Mouse (Mus musculus) heart, adult 9 months (tissue): ENCODE measurements around the gene Icam1.

Experiments used
- DNase-seq, 2 experiments: peaks; one replicate each; pipeline ENCODE4 v3.0.0; 2022; ENCODE audit warnings: low spot score in 2 of 2

Icam1 gene

DNA sequence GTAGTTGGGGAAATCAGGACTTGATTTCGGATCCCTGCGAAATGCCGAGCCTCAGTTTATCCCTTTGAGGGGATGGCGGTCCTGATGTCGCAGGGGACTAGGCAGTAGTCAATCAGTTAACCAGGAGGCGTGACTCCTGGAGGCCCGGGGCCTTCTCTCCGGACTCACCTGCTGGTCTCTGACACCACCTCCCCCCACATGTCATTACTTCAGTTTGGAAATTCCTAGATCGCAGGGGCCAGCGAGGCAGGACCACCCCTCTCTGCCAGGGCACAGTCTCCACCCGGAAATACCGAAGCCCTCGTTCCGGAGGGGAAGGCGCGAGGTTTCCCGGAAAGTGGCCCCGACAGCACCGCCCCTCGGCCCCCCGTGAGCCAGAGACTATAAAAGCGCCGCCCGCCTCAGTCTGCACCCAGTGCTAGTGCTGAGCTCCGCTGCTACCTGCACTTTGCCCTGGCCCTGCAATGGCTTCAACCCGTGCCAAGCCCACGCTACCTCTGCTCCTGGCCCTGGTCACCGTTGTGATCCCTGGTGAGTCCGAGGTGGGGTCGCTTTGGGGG is at the start of gene Icam1:
Icam1 (plus strand) TSS at position 415 of the 560 bp plus-strand sequence.
- peak; percentile 82 to 83 for DNase-seq

DNA sequence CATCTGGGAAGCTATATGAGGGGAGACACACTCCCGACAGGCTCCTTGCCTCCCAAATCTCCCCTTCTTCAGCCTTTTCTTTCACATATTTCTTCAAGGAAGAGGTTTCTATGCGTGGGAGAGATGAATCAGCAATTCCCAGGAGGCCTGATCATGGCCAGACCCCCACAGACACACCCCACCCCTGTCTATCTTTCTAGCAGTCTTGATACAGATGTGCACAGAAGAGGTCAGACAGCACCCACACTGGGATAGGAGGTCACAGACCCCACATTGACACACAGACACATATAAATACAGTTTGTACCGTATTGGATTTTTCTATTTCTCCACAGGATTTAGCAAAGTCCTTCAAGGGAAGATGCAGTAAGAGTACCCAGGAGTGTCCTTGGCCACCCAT is 49.8 kb upstream of the Icam1 start:
- DNase-seq: no peak

DNA sequence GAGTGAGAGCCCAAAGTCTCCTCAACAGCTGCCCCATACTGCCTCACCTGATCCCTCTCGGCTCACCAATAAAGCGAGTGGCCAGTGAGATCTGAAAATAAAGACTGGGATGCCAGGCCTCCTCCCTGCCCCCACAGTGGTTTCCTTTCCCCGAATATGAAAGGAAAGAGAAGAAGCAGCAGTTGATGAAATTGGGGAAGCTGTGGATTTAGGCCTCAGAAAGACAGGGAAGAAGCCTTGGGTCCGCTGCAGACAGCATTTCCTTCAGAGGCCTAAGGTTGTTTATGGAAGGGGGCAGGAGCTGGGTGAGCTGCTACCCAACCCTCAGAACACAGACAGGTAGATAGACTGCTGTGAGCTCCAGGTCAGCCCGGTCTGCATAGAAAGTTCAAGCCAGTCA is 49.0 kb upstream of the Icam1 start:
- DNase-seq: no peak

DNA sequence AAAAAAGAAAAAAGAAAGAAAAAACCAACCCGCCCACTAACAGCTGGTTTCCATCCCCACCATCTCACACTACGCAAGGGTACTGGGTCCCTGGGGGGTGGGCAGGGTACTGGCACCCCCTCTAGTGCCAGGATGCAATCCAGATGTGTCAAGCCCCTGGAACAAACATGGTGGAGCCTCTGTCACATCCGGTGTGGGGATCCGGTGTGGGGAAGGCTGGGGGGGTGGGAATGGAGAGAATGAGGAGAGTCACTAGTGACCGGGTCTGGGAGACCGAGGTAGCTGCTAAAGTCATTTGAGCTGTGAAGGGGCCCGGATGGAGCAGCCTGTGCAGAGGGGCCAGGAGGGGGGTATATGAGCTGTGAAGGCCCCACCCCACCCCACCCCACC is 44.0 kb upstream of the Icam1 start:
- peak; percentile 59 to 69 for DNase-seq

DNA sequence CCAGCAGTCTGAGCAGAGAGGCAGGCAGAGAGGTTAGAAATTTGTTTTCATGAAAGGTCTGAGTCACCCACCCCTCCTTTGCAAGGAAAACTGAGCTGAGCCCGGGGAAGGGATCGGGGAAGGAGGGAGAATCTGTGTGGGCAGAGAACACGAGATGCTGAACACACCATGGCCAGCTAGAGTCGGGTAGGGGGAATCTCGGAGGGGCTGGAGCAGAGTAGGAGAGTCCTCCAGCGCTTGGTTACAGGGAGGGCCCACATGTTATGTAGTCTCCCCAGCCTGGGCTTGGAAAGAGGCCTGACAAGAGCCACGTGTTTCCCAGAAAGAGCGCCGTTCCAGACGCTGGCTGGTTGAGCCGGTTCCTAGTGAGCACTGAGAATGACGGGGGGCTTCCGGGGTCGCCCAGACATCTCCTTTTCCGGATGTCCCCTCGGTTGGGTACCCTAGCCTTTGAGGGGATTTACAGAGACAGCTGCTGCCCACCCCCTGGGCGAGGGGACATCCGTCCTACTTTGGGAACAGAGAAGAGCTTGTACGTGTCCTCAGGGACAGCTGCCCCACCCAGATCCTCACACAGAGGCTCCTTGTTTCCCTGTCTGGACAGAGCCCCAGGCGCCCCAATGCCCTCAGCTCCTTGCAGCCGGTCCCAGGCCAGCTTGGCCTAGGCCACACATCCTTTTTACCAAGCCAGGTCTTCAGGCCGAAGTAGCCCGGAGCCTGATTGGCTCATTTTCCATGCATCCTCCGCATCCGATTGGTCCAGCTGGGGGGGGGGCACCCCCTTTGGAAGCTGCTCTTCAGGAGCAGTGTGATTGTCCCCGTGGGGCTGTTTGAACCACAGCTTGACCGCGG is 43.4 kb upstream of the Icam1 start:
- peak; percentile 72 to 78 for DNase-seq

DNA sequence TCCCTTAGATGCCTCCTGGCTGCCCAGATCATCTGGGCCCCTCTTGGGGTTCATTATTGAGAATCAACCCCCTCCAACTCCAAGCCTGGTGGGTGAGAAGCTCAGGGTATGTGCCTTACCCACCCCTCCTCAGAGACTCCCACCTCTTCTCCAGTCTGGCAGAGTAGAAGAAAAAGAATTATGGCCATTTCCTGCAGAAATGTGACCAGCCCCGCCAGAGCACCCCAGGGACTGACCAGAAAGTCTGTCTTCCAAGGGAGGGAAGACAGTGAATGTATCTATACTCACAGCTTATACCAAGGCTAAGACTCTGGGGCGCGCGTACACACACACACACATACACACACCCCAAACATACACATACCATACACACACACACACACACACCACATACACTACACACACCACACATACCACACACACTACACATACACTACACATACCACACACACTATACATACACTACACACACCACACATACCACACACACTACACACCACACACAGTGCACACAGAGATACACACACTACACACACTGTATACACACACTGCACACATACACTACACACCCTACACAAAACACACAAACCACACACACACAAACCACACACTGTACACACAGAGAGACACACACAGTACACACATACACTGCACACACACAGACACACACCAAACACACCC is 42.6 kb upstream of the Icam1 start:
- no peak for DNase-seq

DNA sequence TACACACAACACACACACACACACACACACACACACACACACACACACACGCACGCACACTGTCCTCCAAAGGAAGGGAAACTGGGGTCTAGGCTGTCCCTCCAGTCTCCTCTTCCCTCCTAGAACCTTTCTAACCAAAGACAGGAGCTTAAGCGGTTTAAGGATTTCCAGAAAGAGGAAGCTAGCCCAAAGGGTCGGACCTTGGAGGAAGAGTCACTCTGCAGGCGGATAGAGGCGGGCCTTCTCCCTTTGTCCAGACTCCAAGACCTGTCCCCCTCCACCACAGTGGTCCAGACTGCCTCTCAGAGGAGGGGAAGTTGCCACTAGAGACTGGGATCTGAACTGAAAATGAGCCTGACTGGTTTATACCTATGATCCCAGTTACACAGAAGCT is 42.1 kb upstream of the Icam1 start:
- DNase-seq: peak; percentile 39 to 53

DNA sequence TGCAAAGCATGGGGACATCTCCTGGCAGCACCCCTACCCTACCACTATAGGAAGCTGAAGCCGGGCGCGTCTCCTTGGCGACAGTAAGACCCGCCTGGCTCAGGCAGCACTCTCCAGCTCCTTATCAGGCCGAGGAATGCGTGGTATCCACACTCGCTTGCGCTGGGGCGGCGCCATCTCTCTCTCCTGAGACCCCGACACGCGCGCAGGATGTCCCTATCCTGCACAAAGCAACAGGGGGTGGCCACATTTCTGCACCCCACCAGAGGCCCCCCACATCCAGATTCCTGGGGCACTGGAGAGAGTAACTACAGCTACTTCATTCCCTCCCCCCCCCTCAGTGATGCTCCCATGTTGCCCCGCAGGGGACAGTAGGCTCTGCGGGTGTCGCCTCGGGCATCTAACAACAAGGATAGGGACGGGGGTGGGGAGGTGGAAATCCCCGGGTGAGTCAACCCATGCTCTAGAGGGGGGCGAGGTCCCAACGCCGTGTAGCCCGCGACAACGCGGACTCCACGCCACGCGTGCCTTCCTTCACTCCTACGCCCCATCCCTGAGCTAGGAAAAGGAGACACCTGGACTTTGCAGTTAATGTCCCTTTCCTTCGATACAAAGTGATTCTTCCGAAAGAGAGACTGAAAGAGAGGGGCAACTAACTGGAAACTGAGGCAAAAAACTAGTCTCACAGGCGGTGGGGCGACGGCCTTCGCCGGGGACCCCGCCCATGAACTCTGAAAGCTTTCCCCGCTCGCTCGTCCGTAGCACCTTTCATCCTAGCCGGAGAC is 40.2 kb upstream of the Icam1 start:
- peak; percentile 62 to 66 for DNase-seq

DNA sequence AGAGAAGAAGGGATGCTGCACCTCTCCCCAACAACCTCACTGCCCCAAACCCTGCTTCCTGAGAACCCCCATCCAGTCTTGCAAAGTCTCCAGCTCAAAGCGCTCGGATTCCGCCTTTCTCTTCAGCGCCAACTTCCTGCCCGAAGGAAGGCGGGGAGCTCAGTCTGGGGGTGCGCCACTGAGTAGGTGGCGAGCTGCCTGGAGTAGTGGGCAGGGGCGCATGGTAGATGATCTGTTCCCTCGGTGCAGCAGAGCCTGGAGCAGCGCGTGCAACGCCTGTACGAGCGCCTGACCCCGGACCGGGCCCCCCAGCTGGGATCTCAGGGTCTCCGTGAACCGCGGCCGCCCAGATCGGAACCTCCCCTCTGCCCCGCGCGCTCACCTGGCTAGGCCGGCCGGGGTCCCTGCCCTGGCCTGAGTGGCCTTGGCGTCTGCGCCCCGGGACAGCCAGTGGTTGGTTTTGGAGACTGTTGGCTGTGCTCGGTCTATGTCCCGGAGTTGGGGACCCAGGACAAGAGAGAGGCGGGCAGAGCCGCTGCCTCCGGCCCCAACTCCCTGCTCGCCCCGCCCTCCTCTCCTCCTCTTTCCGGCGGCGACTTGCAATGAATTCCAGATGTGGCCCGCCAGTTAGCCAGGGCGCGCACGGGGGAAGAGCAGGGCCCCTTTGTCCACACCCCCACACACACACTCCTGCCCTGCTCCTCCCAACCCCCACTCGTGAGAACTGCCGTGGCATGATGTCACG is 39.4 kb upstream of the Icam1 start, which contains the start of gene S1pr2:
S1pr2 (minus strand) TSS at position 566 of the 745 bp plus-strand sequence.
- DNase-seq: peak; percentile 91 to 92

DNA sequence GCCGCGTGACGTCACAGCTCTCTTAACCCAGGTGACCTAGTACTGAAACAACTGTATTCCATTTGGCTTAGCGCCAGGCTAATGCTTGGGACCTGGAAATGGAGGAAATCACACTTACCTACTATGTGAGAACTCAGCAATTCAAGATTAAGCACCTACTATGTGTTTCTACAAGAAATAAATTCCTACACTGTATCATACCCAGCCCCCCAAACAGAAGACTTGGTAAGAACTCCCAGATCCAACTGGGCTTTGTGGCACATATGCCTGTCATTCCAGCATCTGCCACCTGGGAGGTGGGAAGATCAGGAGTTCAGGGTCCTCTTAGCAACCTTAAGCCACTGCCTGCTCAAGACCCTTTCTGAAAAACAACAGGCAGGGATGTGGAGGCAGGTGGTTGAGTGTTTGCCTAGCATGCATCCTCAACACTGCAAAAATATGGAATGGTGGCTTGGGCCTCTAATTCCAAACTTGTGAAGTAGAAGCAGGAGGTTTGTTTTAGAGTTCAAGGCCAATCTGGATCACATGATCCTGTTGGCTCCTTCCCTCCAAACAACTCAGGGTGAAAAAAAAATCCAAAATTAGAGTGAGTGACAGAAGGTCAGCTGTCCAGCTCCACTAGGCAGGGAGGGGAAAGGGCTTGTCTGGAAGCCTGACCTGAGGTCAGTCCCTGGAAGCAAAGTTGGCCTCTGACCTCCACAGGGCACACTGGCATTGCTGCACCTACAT is 38.7 kb upstream of the Icam1 start:
- DNase-seq: no peak

DNA sequence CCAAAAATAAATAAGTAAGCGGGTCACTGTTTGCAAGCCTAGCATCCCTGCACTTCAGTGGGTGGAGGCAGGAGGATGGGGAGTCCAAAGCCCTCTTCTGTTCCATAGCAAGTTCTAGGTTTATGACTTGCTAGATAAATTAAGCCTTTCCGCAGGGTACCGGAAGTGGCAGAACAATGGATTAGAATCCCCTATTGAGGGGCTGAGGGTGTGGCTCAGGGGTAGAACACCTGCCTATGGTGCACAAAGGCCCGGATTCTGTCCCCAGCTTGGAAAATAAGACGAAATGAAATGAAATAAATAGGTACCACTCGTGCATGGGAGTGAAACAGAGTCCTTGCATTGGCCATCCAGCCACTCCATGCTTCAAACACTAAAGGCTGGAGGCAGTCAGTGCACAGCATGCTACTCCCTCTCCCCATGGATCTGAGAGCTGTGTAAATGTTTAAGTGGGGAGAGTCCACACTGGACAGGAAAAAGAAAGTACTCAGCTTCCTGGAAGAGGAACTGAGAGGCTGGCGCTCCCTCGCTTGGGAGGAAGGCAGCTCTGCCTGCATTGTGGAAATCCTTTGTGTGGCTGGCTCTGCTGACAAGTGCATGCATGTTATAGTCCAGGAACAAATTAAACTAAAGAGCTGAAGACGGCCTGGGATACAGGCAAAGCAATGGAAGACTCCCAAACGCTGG is 37.2 kb upstream of the Icam1 start:
- no peak for DNase-seq

DNA sequence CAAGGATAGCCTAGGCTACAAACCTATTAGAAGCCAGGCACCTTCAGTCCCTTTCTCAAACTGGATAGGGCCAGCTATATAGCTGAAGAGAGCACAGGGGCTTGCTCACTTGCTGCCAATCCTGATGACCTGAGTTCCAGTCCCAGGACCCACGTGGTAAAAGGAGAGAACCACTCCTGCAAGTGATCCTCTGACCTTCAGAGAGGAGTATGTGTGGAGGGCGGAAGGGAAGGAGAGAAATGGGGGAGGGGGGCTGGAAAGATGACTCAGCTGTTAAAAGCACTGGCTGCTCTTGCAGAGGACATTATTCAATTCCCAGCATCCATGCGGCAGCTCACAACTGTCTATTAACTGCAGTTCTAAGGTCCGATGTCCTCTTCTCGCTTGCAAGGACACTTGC is 36.6 kb upstream of the Icam1 start:
- no peak for DNase-seq

DNA sequence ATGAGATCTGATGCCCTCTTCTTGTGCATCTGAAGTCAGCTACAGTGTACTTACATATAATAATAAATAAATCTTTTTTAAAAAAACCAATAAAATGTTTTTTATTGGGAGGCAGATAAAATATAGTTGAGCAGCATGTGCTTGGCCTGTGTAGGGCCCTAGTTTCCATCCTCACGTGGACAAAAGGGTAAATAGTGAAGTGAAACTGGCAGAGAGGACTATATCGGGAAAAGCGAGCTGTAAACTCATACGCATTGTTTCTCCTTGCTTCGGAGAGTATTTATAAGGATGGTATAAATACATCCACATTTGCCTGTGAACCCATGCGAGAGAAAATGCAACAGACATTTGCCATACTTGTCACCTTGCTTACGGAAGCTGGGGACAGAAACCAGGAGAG is 36.0 kb upstream of the Icam1 start:
- DNase-seq: no peak

DNA sequence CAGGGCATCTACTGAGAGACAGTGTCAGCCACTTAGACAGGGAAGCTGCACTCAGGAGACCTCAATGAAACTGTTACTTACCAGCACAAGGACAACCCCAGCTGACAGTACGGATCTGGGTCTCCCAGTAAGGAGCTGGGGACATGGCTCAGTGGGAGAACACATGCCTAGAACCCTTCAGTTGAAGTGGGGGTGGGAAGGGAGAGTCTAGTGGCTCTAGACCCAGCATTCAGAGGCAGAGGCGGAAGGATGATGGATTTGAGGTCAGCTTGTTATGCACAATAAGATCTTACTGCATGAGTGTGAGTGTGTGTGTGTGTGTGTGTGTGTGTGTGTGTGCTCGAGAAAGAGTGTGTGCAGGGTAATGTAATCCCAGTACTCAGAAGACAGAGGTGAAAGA is 33.6 kb upstream of the Icam1 start:
- no peak for DNase-seq

DNA sequence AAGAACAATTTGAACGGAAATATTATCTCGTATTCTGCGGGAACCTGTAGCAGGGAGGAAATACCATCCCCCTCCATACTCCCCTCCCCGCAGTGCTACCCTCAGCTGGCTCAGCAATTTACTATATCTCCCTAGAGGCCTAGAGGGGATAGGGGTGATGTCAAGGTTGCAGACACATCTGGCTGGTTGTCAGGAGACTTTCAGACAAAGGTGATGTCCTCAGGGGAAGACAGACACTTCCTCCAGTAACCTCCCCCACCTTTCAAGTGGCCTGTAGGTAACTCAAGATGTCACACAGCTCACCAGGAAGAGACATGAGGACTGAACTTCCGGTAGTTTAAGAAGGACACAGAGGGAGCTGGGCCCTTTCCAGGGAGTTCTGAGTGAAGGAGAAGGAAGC is 32.6 kb upstream of the Icam1 start:
- DNase-seq: no peak

DNA sequence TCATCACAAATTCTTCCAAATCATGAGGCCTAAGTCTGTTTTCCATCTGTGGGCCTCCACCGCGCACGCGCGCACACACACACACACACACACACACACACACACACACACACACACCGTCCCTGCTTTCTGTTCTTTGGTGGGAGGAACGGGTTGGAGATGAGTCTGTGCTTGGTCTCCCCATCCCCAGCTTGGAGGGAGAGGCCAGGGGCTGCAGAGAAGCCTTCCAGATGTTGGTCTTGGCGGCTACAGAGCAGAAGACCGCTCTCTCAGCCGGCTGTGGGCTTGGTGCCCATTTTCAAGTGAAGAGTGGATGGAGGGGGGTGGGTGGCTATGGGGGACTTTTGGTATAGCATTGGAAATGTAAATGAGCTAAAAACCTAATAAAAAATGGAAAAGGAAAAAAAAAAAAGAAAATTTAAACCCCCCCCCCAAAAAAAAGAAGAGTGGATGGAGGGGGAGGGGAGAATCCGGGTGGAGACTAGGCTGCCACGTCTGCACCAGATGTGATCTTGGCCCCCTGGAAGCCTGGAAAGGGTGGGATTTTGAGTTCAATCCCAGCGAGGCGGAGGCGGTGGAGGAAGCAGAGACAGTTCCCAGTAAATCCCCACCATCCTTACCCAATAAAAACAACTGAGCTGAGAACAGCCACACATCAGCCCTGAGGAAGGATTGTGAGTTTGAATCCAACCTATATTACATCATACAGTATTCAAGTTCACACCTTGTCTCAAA is 28.7 kb upstream of the Icam1 start:
- peak; percentile 59 to 61 for DNase-seq

DNA sequence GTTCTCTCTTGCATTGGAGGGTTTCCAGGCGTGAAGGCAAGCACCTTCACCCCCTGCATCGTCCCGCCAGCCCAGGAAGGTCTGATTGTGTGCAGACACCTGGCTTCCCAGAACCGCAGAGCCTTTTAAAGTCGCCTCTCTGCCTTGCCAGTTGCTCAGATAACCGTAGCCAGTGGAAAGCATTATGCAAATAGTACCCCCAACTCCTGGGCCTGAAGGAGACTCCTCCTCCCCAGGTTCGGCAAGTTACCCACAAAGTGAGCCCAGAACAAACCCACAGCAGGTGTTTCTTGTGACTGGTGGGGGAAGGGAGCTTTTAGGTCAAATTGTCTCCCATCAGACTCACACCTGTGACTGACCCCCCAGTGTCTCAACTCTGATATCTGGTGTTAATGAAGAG is 27.8 kb upstream of the Icam1 start:
- no peak for DNase-seq

DNA sequence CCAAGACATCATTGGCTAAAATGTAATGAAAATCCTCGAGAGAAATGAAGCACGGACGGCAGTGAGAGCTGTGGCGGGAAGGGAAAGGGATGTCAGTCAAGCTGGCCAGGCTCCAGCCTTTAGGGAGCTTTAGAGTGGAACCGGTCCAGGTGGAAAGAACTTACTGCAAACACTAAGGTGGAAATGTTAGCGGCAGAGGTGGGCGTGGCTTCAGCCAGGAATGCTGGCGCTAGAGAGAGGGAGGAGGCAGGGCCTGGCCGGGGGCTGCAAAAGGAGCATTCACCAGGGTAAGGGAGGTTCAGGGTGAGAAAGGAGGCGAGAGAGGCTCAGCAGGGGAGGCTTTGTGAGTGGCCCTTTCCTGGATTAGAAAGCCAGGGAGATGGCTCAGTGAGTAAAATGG is 24.9 kb upstream of the Icam1 start:
- DNase-seq: no peak

DNA sequence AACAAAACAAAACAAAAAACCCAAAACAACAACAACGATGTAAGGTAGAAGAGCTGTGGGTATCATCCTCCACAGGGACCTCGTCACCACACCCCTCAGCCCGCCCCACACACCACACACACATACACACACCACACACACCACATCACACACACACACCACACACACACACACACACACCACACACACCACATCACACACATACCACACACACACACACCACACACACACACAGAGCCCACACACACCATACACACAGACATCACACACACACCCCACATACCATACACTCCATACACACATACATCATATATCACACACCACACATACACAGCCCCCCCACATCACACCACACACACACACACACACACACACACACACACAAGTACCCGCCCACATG is 24.2 kb upstream of the Icam1 start:
- no peak for DNase-seq
